Mouse (Mus musculus): ENCODE results near the gene Smim5. TPM values are rescaled to one million over a fixed set of nuclear protein-coding genes. Genes with fewer than 3 reads are reported as not detected.
A peak's percentile ranks its signal among the peaks of the same experiment; 100 is the strongest.
"Not testable (repeated sequence)": the region's sequence is repeated elsewhere in the genome, so short reads cannot be mapped to it uniquely, and the experiment has no call there.

Gene Smim5
- 3.9 and 4.1 TPM in 2 replicates for polyA plus RNA-seq (2015; fragmentation: Nextera tagmentation; extraction: Ambion mirVana)

GRCm38 (mm10) chr11:115899486-115900266 is at the start of gene Smim5:
Gene Smim5 (plus strand): TSS chr11:115899966.
- 17% methylated on average over 16 of the region's 16 CpGs for WGBS
- peaks cover 20% of the 10 kb centered on the region for H3K36me3 ChIP-seq
- H3K4me3 ChIP-seq (replicated peaks): peak within 1 kb of the TSS; percentile 9; the same call in 1 of the 2 replicates
- H3K27me3 ChIP-seq: no peaks in the 10 kb centered on the region
- no peak within 1 kb of the TSS for H3K9ac ChIP-seq
- H3K4me1 ChIP-seq: peaks cover 62% of the 10 kb centered on the region
- ATAC-seq (replicated peaks; ENCODE audit: low FRiP score): peak; percentile 88
- no peaks in the 10 kb centered on the region for H3K9me3 ChIP-seq (replicated peaks)
- H3K27ac ChIP-seq: peak within 1 kb of the TSS; percentile 90
- H3K4me2 ChIP-seq: peak within 1 kb of the TSS; percentile 48

- Histone ChIP-seq H3K4me3 (replicated peaks) (no peak overlapping the region), H3K27me3 (peaks cover 31% of the 10 kb centered on the region), H3K4me1 (peaks cover 16% of the 10 kb centered on the region), H3K9me3 (replicated peaks) (no peaks in the 10 kb centered on the region), H3K9ac (no peak overlapping the region), H3K4me2 (no peak overlapping the region), H3K36me3 (peaks cover 66% of the 10 kb centered on the region), H3K27ac (no peak overlapping the region)
- no peak for ATAC-seq (replicated peaks; ENCODE audit: low FRiP score)
- 76% methylated on average over 6 of the region's 6 CpGs for WGBS
These were observed 45.1 kb upstream of the Smim5 start for GRCm38 (mm10) chr11:115854674-115855073.

- H3K4me3 ChIP-seq (replicated peaks); H3K9ac ChIP-seq; H3K4me2 ChIP-seq; H3K9me3 ChIP-seq (replicated peaks); ATAC-seq (replicated peaks; ENCODE audit: low FRiP score); H3K27ac ChIP-seq: not testable (repeated sequence)
- Histone ChIP-seq H3K27me3 (peaks cover 56% of the 10 kb centered on the region), H3K4me1 (peaks cover 21% of the 10 kb centered on the region), H3K36me3 (peaks cover 42% of the 10 kb centered on the region)
- 93% methylated on average over 4 of the region's 4 CpGs for WGBS
These were observed 42.6 kb upstream of the Smim5 start for GRCm38 (mm10) chr11:115857146-115857545.

DNA sequence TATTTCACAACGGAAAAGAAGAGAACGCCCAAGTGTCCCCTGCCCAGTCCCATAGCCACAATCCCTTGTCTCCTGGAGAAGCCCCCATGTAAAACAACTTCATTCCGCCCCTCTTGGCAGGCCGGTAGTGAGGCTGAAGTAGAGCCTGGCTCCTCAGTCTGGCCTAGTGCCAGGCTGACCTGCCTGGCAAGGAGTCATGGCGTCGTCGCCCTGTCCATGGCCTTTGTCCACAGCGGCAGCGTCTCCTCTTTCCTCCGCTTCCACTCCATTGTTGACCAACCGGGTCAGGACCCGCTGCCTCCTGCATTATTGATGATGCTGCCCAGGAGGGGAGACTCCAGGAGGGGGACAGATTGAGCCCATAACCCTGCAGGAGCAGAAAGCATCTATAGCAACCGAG is 41.8 kb upstream of the Smim5 start:
- no peak for ATAC-seq (replicated peaks; ENCODE audit: low FRiP score)
- H3K36me3 ChIP-seq: peaks cover 34% of the 10 kb centered on the region
- no peak overlapping the region for H3K4me2 ChIP-seq
- 52% methylated on average over 13 of the region's 13 CpGs for WGBS
- H3K27me3 ChIP-seq: peaks cover 59% of the 10 kb centered on the region
- peaks cover 21% of the 10 kb centered on the region for H3K4me1 ChIP-seq
- H3K9me3 ChIP-seq (replicated peaks): no peaks in the 10 kb centered on the region
- H3K27ac ChIP-seq: no peak overlapping the region
- 0 out of 2 replicates have a peak overlapping the region, but pooled peaks have one; percentile 47 for H3K4me3 ChIP-seq (replicated peaks)
- H3K9ac ChIP-seq: no peak overlapping the region

- peaks cover 21% of the 10 kb centered on the region for H3K4me1 ChIP-seq
- peaks cover 59% of the 10 kb centered on the region for H3K27me3 ChIP-seq
- H3K4me2 ChIP-seq: peak within 1 kb of the TSS; percentile 77
- ATAC-seq (replicated peaks; ENCODE audit: low FRiP score): no peak
- H3K9ac ChIP-seq: peak within 1 kb of the TSS; percentile 53
- H3K4me3 ChIP-seq (replicated peaks): peak within 1 kb of the TSS; percentile 47
- H3K9me3 ChIP-seq (replicated peaks): no peaks in the 10 kb centered on the region
- WGBS: 12% methylated on average over 27 of the region's 27 CpGs
- H3K36me3 ChIP-seq: peaks cover 30% of the 10 kb centered on the region
- no peak within 1 kb of the TSS for H3K27ac ChIP-seq
These were observed 41.4 kb upstream of the Smim5 start, which contains the start of gene Myo15b for GRCm38 (mm10) chr11:115858354-115858753. Gene Myo15b (plus strand): TSS chr11:115858406.

GRCm38 (mm10) chr11:115859143-115859945 is 40.4 kb upstream of the Smim5 start:
- peaks cover 21% of the 10 kb centered on the region for H3K4me1 ChIP-seq
- WGBS: 2% methylated on average over 75 of the region's 75 CpGs
- peak overlapping the region; percentile 47 for H3K4me3 ChIP-seq (replicated peaks)
- H3K27me3 ChIP-seq: peaks cover 59% of the 10 kb centered on the region
- ATAC-seq (replicated peaks; ENCODE audit: low FRiP score): peak; percentile 90
- no peak overlapping the region for H3K27ac ChIP-seq
- peak overlapping the region; percentile 53 for H3K9ac ChIP-seq
- peaks cover 20% of the 10 kb centered on the region for H3K36me3 ChIP-seq
- H3K4me2 ChIP-seq: peak overlapping the region; percentile 77
- no peaks in the 10 kb centered on the region for H3K9me3 ChIP-seq (replicated peaks)

DNA sequence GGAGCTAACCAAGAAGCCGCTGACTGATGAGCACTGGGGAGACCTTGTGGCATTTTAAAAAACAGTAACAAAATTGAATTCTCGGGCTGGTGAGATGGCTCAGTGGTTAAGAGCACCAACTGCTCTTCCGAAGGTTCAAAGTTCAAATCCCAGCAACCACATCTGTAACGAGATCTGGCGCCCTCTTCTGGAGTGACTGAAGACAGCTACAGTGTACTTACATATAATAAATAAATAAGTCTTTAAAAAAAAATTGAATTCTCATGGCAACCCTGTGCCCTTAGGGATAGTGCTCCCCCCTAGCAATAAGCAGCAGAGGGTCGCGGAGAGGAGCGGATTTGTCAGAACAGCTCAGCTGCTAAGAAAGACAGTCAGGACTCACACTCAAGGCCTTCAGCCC is 35.9 kb upstream of the Smim5 start:
- H3K4me3 ChIP-seq (replicated peaks): no peak overlapping the region
- no peak overlapping the region for H3K4me2 ChIP-seq
- H3K27me3 ChIP-seq: peaks cover 35% of the 10 kb centered on the region
- no peak for ATAC-seq (replicated peaks; ENCODE audit: low FRiP score)
- 84% methylated on average over 8 of the region's 8 CpGs for WGBS
- H3K9me3 ChIP-seq (replicated peaks): no peaks in the 10 kb centered on the region
- H3K27ac ChIP-seq: no peak overlapping the region
- peaks cover 13% of the 10 kb centered on the region for H3K4me1 ChIP-seq
- H3K9ac ChIP-seq: no peak overlapping the region
- no peaks in the 10 kb centered on the region for H3K36me3 ChIP-seq

- Histone ChIP-seq H3K9me3 (replicated peaks) (no peaks in the 10 kb centered on the region), H3K27me3 (no peaks in the 10 kb centered on the region), H3K36me3 (no peaks in the 10 kb centered on the region), H3K4me1 (no peaks in the 10 kb centered on the region), H3K9ac (no peak overlapping the region), H3K27ac (no peak overlapping the region), H3K4me2 (no peak overlapping the region), H3K4me3 (replicated peaks) (no peak overlapping the region)
- no peak for ATAC-seq (replicated peaks; ENCODE audit: low FRiP score)
- WGBS: 77% methylated on average over 8 of the region's 8 CpGs
These were observed 30.4 kb upstream of the Smim5 start for GRCm38 (mm10) chr11:115869393-115869792.

GRCm38 (mm10) chr11:115872437-115872836 is 27.3 kb upstream of the Smim5 start:
- Histone ChIP-seq H3K4me1 (peaks cover 4% of the 10 kb centered on the region; the same call in 1 of the 2 replicates), H3K4me2 (no peak overlapping the region), H3K9me3 (replicated peaks) (no peaks in the 10 kb centered on the region), H3K27ac (no peak overlapping the region), H3K36me3 (no peaks in the 10 kb centered on the region), H3K4me3 (replicated peaks) (no peak overlapping the region), H3K27me3 (no peaks in the 10 kb centered on the region), H3K9ac (no peak overlapping the region)
- ATAC-seq (replicated peaks; ENCODE audit: low FRiP score): no peak
- 49% methylated on average over 4 of the region's 4 CpGs for WGBS

DNA sequence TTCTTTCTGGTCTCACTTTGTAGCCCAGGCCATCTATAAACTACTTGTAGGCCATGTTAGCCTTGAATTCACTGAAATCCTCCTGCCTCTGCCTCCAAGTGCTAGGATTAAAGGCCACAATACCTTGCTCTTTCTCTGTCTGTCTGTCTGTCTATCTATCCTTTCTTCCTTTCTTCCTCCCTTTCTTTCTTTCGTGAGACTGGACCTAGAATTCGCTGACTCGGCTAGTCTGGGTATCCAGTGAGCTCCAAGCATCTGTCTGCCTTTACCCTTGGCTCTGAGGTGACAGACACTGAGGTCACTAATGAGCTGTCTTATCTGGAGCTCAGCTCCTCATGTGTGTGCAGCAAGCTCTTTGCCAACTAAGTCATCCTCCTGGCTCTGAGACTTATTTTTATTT is 23.8 kb upstream of the Smim5 start:
- 98% methylated on average over 3 of the region's 3 CpGs for WGBS
- H3K9me3 ChIP-seq (replicated peaks): no peaks in the 10 kb centered on the region

GRCm38 (mm10) chr11:115876438-115876837 is 23.3 kb upstream of the Smim5 start:
- Histone ChIP-seq H3K4me3 (replicated peaks) (no peak overlapping the region), H3K27ac (no peak overlapping the region), H3K4me2 (no peak overlapping the region), H3K36me3 (no peaks in the 10 kb centered on the region), H3K4me1 (peaks cover 4% of the 10 kb centered on the region; the same call in 1 of the 2 replicates), H3K9me3 (replicated peaks) (no peaks in the 10 kb centered on the region), H3K9ac (no peak overlapping the region), H3K27me3 (no peaks in the 10 kb centered on the region)
- WGBS: 79% methylated on average over 5 of the region's 5 CpGs
- ATAC-seq (replicated peaks; ENCODE audit: low FRiP score): no peak

More for the DNA sequence above, 23.8 kb upstream of the Smim5 start:
- no peaks in the 10 kb centered on the region for H3K36me3 ChIP-seq
- no peak overlapping the region for H3K4me2 ChIP-seq
- H3K27me3 ChIP-seq: no peaks in the 10 kb centered on the region
- H3K4me3 ChIP-seq (replicated peaks): no peak overlapping the region
- ATAC-seq (replicated peaks; ENCODE audit: low FRiP score): no peak
- peaks cover 4% of the 10 kb centered on the region; the same call in 1 of the 2 replicates for H3K4me1 ChIP-seq
- H3K9ac ChIP-seq: no peak overlapping the region
- H3K27ac ChIP-seq: no peak overlapping the region

All from kidney, embryonic 15.5 days (tissue).